Mouse (Mus musculus): ENCODE results near the gene Idi1. TPM values are rescaled to one million over a fixed set of nuclear protein-coding genes. Genes with fewer than 3 reads are reported as not detected.

Gene Idi1
- polyA plus RNA-seq, 1 experiment: 7.9 TPM

GRCm38 (mm10) chr13:8847702-8848101, 37.6 kb upstream of the Idi1 start:
- TF ChIP-seq POLR2A (IDR thresholded peaks at IDR 0.05; ENCODE audit: low read depth, low read length) (no peak), CTCF (IDR thresholded peaks at IDR 0.05; ENCODE audit: extremely low read depth, insufficient read length, insufficient replicate concordance, low read depth, low read length) (no peak)
- peaks cover 45% of the 10 kb centered on the region for H3K36me3 ChIP-seq (ENCODE audit: control insufficient read depth, insufficient read depth, low read length)
- H3K27me3 ChIP-seq (ENCODE audit: control insufficient read depth, insufficient read depth, low read length): no peaks in the 10 kb centered on the region
- no peak overlapping the region for H3K27ac ChIP-seq (ENCODE audit: insufficient read depth, low read depth, low read length)
- no peaks in the 10 kb centered on the region for H3K4me1 ChIP-seq (ENCODE audit: control insufficient read depth, insufficient read depth, insufficient read length, low read length)
- WGBS: 46% methylated on average over 2 of the region's 2 CpGs
- H3K4me3 ChIP-seq (ENCODE audit: low read depth, low read length): no peak overlapping the region

- Histone ChIP-seq H3K4me1 (ENCODE audit: control insufficient read depth, insufficient read depth, insufficient read length, low read length) (no peaks in the 10 kb centered on the region), H3K27me3 (ENCODE audit: control insufficient read depth, insufficient read depth, low read length) (no peaks in the 10 kb centered on the region), H3K36me3 (ENCODE audit: control insufficient read depth, insufficient read depth, low read length) (peaks cover 45% of the 10 kb centered on the region), H3K27ac (ENCODE audit: insufficient read depth, low read depth, low read length) (no peak overlapping the region), H3K4me3 (ENCODE audit: low read depth, low read length) (no peak overlapping the region)
- TF ChIP-seq POLR2A (IDR thresholded peaks at IDR 0.05; ENCODE audit: low read depth, low read length): no peak
- WGBS: 58% methylated on average over 1 of the region's 1 CpGs
Observed at GRCm38 (mm10) chr13:8849311-8849710, 36.0 kb upstream of the Idi1 start.

- no peaks in the 10 kb centered on the region for H3K27me3 ChIP-seq (ENCODE audit: control insufficient read depth, insufficient read depth, low read length)
- WGBS: 98% methylated on average over 4 of the region's 4 CpGs
Observed at GRCm38 (mm10) chr13:8853424-8853823, 31.9 kb upstream of the Idi1 start.

GRCm38 (mm10) chr13:8854769-8855168, 30.5 kb upstream of the Idi1 start:
- no peaks in the 10 kb centered on the region for H3K27me3 ChIP-seq (ENCODE audit: control insufficient read depth, insufficient read depth, low read length)
- no peak overlapping the region for H3K4me3 ChIP-seq (ENCODE audit: low read depth, low read length)
- H3K4me1 ChIP-seq (ENCODE audit: control insufficient read depth, insufficient read depth, insufficient read length, low read length): no peaks in the 10 kb centered on the region
- peaks cover 27% of the 10 kb centered on the region for H3K36me3 ChIP-seq (ENCODE audit: control insufficient read depth, insufficient read depth, low read length)
- 90% methylated on average over 2 of the region's 2 CpGs for WGBS
- TF ChIP-seq POLR2A (IDR thresholded peaks at IDR 0.05; ENCODE audit: low read depth, low read length) (no peak), CTCF (IDR thresholded peaks at IDR 0.05; ENCODE audit: extremely low read depth, insufficient read length, insufficient replicate concordance, low read depth, low read length) (no peak)
- H3K27ac ChIP-seq (ENCODE audit: insufficient read depth, low read depth, low read length): no peak overlapping the region

More at GRCm38 (mm10) chr13:8853424-8853823, 31.9 kb upstream of the Idi1 start:
- Histone ChIP-seq H3K4me3 (ENCODE audit: low read depth, low read length) (no peak overlapping the region), H3K4me1 (ENCODE audit: control insufficient read depth, insufficient read depth, insufficient read length, low read length) (no peaks in the 10 kb centered on the region), H3K36me3 (ENCODE audit: control insufficient read depth, insufficient read depth, low read length) (peaks cover 36% of the 10 kb centered on the region), H3K27ac (ENCODE audit: insufficient read depth, low read depth, low read length) (no peak overlapping the region)
- TF ChIP-seq CTCF (IDR thresholded peaks at IDR 0.05; ENCODE audit: extremely low read depth, insufficient read length, insufficient replicate concordance, low read depth, low read length) (no peak), POLR2A (IDR thresholded peaks at IDR 0.05; ENCODE audit: low read depth, low read length) (no peak)

GRCm38 (mm10) chr13:8858453-8858852, 26.8 kb upstream of the Idi1 start:
- WGBS: 53% methylated on average over 6 of the region's 6 CpGs

GRCm38 (mm10) chr13:8860861-8861260, 24.4 kb upstream of the Idi1 start:
- TF ChIP-seq CTCF (IDR thresholded peaks at IDR 0.05; ENCODE audit: extremely low read depth, insufficient read length, insufficient replicate concordance, low read depth, low read length) (no peak), POLR2A (IDR thresholded peaks at IDR 0.05; ENCODE audit: low read depth, low read length) (no peak)
- Histone ChIP-seq H3K27me3 (ENCODE audit: control insufficient read depth, insufficient read depth, low read length) (no peaks in the 10 kb centered on the region), H3K36me3 (ENCODE audit: control insufficient read depth, insufficient read depth, low read length) (peaks cover 15% of the 10 kb centered on the region), H3K4me1 (ENCODE audit: control insufficient read depth, insufficient read depth, insufficient read length, low read length) (no peaks in the 10 kb centered on the region), H3K27ac (ENCODE audit: insufficient read depth, low read depth, low read length) (no peak overlapping the region), H3K4me3 (ENCODE audit: low read depth, low read length) (no peak overlapping the region)
- WGBS: 89% methylated on average over 9 of the region's 9 CpGs

More at GRCm38 (mm10) chr13:8858453-8858852, 26.8 kb upstream of the Idi1 start:
- Histone ChIP-seq H3K36me3 (ENCODE audit: control insufficient read depth, insufficient read depth, low read length) (peaks cover 27% of the 10 kb centered on the region), H3K4me3 (ENCODE audit: low read depth, low read length) (no peak overlapping the region), H3K27ac (ENCODE audit: insufficient read depth, low read depth, low read length) (no peak overlapping the region), H3K27me3 (ENCODE audit: control insufficient read depth, insufficient read depth, low read length) (no peaks in the 10 kb centered on the region), H3K4me1 (ENCODE audit: control insufficient read depth, insufficient read depth, insufficient read length, low read length) (no peaks in the 10 kb centered on the region)
- TF ChIP-seq POLR2A (IDR thresholded peaks at IDR 0.05; ENCODE audit: low read depth, low read length) (no peak), CTCF (IDR thresholded peaks at IDR 0.05; ENCODE audit: extremely low read depth, insufficient read length, insufficient replicate concordance, low read depth, low read length) (no peak)

GRCm38 (mm10) chr13:8864990-8865389, 20.3 kb upstream of the Idi1 start:
- TF ChIP-seq CTCF (IDR thresholded peaks at IDR 0.05; ENCODE audit: extremely low read depth, insufficient read length, insufficient replicate concordance, low read depth, low read length) (no peak), POLR2A (IDR thresholded peaks at IDR 0.05; ENCODE audit: low read depth, low read length) (no peak)
- Histone ChIP-seq H3K27ac (ENCODE audit: insufficient read depth, low read depth, low read length) (no peak overlapping the region), H3K4me1 (ENCODE audit: control insufficient read depth, insufficient read depth, insufficient read length, low read length) (no peaks in the 10 kb centered on the region), H3K27me3 (ENCODE audit: control insufficient read depth, insufficient read depth, low read length) (no peaks in the 10 kb centered on the region), H3K36me3 (ENCODE audit: control insufficient read depth, insufficient read depth, low read length) (peaks cover 7% of the 10 kb centered on the region), H3K4me3 (ENCODE audit: low read depth, low read length) (no peak overlapping the region)
- 83% methylated on average over 3 of the region's 3 CpGs for WGBS

Data from small intestine, adult 2 months (tissue).